Mouse (Mus musculus) frontal cortex, adult (tissue): Measurements from ENCODE around the gene Atp2b2.

Source experiments
- ATAC-seq: cut with Nextera tagmentation; 2 replicates; pipeline ENCODE4 v1.9.2; 2017; ENCODE audit warnings: mild to moderate bottlenecking, moderate library complexity, mixed read lengths; ENCODE audit not compliant: low TSS enrichment

Gene Atp2b2

DNA sequence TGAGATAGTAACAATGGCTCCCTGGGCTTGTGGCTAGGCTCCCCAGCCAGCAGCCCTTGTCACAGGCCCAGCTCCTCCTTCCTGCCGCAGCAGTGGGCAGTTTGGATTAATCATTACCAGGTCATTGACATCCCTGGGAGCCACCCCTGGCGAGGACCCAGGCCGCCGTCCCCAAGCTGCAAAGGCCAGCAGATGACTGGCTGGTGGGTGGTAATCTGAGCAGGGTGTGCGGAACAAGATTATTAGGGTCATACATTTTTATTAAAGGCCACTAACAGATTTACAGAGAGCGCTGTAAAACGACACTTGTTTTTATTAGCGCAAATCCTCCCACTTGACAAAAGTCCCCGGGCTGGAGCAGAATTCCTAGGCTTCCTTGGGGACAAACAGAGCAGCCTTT, 29.6 kb downstream of the Atp2b2 start:
- no peak for ATAC-seq

DNA sequence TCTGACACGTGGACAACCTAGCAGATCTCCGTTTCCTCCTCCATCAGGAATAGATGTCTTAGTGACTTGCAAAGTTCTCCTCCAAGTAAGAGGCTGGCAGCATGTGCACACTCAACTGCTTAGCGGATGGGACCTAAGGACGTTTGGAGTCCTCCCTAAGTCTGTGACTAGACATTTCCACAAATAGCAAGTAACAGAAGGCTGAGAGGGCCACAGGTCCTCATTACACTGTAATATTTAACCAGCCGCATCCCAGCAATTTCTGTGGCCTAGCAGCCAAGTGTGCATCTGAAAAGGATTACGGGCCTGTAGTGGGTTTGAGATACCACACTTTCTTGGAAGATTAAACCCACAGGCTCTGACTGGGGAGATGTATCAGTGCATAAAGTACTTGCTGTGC, 30.4 kb downstream of the Atp2b2 start:
- ATAC-seq, result no peak

DNA sequence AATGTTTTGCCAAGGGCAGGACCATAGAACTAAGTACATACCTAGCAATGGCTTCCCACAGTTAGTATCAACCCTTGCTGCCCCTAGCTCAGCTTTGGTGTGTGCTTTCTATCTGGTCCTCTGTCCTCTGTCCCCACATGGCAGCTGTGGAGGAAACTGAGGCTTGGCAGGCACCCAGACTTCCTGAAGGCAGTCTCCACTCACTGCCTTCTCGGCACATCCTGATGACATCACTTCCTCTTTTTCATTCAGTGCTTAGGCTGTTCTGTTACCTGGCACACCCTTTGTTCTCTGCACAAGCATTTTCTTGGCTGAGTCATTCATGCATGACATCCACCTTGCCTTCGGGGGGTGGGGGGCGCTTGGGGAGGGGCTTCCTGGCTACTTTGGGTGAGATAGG, 38.6 kb downstream of the Atp2b2 start:
- no peak for ATAC-seq

DNA sequence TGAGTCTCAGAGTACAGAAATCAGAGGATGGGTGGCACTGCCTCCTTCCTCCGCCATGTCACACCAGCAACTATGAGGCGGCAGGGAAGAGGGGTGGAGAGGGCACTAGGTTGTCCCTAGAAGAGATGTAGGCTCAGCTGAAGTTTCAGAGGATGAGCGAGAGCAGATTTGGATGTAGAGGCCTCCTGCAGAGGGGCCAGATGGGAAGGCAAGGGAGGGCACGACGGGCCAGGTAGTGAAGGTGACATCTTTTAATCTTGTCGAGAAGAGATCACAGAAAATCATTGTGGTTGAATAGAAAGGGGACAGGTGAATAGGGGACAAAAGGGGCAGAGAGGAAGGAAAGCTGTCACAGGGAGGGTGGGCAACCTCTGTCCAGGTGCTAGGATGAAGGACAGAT, 41.5 kb downstream of the Atp2b2 start:
- no peak for ATAC-seq

DNA sequence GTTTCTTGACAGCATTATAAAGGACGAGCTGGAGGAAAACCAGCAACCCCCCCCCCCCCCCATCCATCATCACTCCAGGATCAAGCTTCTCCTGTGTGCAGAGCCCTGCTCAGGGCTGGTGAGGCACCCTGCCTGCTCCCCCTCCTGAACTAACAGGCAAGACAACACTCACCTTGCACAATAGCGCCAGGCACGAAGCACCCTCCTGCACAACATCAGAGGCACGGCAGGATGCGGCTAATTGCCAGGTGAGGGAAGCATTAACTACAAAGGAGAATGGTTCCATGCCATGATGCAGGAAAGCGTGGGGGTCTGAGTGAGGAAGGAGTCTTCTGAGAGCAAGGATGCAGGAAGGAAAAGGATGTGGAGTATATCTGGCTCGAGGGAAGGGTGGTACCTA, 42.1 kb downstream of the Atp2b2 start:
- ATAC-seq, result no peak

DNA sequence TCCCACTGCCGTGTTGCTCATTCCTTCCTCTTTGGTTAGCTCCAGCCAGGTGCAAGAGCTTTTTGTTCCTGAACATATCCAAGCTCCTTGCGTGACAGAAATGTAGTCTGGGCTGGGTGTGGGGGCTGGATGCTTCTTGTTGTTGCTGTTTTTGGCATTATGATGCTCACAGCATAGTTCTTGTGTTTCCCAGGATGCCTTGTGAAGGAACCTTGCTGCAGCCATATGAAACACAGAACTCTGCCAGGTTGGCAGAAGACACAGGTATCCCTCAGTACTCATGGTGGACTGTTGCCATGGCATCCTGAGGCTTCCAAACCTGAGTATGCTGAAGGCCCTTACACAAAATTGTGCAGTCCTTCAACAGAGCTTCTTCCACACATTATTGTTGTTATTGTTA, 44.0 kb downstream of the Atp2b2 start:
- peak; percentile 42 for ATAC-seq

DNA sequence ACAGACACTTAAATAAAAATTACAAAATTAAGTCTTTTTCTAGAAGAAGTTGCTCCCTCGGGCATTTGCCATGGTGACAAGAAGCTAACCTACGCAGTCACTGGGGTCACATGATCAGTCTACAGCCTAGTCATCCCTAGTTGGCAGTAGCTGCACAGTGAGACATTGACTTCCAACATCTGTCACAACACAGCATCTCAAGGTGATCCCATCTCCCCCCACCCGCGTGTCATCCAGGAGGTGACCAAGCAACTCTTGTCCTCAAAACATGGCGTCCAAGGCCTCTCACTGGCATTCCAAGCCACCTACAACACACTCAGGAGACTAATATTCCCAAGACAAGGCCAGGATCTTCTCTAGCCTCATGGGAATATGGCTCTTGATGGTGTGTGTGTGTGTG, 48.2 kb downstream of the Atp2b2 start:
- ATAC-seq, result no peak

DNA sequence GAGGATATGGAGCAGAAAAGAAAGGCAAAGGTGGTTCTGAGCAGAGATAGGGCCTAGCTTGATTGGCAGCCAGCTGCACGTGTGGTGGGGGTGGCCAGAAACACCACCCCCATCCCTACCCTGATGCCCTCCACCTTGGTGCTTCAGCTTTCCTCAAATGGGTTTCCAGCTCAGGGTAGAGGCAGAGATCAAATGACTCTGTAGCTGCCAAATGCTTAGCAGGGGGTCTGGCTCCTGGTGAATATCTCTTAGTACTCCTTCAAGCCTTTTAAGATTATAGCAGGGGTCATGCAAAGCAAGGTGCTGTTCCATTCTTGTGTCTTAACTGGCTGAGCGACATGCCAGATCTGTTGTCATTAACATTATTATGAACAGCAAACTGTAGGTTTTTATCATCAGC, 50.3 kb downstream of the Atp2b2 start:
- ATAC-seq, result no peak

DNA sequence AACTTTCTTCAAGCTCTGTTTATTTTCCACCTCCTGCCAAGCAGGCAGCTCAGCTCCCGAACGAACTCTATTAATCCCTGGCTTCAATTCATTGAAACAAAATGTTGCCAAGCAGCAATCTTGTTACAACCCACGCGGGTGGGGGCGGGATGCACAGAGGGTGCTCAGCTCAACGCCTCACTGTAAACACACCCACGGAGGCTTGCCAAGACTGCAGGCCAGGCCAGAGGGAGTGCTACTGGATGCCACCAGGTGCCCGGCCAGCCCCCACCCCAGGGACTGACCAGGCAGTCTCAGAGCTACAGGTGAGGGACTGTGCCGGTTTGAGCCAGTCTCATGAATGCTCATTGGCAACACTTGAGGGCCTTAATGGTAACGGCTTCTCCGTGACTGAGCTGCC, 50.9 kb downstream of the Atp2b2 start:
- peak; percentile 62 for ATAC-seq

DNA sequence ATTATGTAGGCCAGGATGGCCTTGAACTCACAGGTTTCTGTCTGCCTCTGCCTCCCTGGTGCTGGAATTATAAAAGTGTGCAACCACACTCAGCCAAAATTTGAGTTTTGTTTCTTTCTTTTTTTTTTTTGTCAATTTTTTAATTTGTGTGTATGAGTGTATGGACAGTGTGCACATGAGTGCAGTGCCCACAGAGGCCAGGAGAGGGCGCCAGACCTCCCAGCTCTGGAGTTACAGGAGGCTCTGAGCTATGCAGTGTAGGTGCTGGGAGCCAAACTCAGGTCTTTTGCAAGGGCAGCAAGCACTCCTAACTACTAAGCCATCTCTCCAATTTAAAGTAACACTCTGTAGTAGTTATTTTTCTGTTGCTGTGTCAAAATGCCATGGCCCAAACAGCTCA, 52.4 kb downstream of the Atp2b2 start:
- no peak for ATAC-seq

DNA sequence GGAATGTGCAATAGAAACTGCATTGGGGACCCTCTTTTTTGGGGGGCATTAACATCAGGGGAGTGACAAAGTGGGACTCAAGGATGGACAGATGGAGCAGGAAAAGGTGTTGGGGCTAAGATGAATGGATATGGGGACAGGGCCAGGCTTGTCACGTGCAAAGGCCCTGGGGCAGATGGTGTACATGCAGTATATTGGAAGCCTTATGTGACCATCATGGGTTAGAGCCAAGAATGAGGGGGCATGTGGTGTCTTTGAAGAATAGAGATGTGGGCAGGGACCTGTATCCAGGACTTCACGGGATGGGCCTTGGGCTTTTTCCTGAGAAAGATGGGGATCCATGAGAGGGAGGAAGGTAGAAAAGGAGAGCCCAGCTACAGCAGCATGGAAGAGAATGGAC, 53.9 kb downstream of the Atp2b2 start:
- no peak for ATAC-seq

DNA sequence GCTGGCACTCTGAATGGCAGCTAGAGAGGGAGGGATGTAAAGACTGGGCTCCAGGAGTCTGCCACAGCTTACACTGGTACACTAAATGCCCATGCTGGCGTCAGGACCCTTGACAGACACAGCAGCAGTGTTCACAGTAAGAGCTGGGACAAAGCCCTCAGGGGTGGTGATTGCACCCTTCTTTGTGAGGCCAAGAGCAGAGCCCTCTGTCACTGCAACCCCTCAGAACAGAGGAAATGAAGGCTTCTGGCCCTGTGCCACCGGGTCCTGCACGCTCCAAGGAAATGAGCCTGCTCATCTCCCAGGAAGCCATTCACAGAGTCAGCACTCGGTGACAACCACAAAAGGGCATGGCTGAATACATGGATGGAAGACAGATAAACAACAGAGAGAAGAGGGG, 55.7 kb downstream of the Atp2b2 start:
- ATAC-seq, result no peak

DNA sequence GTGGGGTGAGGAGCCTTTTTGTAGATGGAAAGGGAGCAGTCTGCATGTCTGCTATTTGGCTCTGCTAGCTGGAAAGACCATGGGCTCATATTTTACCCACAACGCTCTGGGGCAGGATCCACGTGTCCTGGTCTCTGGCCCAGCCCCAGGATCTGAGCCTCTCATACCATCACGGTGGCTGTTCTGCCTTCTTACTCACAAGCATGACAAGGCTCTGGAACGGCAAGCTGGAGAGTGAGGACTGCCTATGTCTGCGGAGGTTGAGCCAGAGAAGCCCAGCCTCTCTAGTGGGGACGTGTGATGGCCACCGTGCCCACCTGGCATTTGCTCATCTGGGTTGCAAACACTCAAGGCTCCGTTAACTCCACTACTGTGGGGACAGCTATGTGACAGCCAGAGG, 63.7 kb downstream of the Atp2b2 start:
- peak; percentile 50 for ATAC-seq

DNA sequence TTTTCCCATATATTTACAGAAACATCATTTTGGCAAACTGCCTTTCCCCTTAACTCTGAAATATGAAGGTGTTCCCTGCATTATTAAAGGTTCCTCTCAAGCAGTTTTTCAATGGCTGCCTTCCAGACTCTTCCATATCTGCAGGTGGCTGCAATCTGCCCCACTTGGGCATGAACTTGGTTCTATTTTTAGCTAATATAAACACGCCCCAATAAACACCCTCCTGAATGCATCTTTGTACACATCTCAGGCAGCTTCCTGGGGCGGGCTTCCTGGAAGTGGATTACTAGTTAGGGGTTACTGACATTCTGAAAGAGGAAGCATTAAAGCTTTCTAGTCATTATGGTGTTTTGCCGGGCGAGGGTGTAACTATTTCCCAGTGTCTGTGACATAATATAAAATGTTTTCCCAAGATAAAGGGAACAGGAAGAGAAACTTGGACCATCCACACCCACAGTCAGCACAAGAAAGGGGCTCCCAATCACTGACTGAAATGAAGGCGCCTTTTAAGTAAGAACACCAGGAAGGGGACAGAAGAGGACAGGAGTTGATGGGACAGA, 64.2 kb downstream of the Atp2b2 start:
- ATAC-seq, result no peak

DNA sequence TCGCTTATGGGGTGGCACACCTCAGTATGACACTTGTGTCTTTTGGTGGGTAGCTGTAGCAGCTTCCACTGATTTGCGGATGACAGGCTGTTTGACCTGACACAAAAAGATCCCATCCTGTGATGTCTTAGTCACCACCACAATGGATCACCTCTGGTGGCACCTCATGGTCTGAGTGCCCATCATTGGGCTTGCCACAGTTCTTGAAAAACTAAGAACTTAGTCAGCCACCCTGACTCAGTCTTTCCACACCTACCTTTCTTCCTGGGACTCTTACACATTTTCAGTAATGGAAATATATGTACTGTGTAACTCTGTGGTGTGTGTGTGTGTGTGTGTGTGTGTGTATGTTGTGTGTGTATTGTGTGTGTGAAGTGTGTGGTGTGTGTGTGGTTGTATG, 71.5 kb downstream of the Atp2b2 start:
- no peak for ATAC-seq

DNA sequence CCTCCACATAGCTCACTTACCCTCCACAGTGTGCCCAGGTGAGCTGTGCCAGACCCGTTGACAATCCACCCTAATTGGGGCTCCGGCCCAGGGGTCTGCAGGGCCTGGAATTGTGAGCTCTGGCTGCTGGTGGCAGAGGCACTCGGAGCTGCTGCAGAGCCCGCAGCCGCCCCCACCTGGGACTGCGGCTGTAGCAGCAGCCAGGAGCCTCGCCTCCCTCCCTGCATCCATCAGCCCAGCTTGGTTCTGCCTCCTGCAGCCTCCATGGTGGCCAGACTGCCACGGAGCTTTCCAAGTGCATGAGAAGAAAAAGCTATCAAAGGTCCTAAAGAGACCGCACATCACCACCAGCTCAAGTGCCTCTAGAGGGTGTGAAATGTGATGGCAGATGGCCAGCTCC, 71.9 kb downstream of the Atp2b2 start:
- peak; percentile 71 for ATAC-seq

DNA sequence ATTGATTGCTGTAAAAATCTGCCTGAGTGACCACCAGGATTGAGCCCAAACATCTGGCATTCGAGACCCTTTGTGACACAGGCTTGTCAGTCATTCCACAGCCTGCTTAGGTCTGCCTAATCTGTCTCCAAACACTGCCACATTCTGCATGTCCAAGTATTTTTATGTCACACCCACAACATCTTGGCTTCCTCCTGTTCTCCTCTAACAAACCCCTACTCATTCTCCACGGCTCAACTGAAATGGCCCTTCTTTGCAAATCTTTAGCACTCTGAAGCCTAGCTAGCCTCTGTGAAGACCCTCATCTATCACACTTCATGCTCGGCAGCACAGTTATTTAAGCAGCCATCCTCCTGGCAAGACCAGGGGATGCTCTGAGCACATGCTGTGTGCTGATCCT, 72.7 kb downstream of the Atp2b2 start:
- peak; percentile 54 for ATAC-seq

DNA sequence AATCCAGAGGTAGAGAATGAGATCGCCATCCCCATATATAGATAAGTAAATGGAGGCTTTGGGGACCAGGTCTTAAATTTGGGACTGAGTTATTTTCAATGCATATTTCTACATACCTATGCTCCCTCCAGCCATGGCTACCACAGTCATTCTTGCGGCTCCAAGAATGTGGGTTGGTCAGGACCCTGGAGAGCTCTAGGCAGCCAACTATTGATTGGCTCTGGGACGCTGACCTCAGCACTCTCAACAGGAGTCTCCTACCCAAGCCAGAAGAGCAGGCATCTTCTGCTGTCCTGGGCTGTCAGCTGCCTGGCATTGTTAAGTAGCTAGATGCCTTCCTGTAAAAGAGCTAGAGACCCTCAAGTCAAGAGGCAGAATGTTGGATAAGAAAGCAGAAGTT, 79.6 kb downstream of the Atp2b2 start:
- ATAC-seq, result no peak

DNA sequence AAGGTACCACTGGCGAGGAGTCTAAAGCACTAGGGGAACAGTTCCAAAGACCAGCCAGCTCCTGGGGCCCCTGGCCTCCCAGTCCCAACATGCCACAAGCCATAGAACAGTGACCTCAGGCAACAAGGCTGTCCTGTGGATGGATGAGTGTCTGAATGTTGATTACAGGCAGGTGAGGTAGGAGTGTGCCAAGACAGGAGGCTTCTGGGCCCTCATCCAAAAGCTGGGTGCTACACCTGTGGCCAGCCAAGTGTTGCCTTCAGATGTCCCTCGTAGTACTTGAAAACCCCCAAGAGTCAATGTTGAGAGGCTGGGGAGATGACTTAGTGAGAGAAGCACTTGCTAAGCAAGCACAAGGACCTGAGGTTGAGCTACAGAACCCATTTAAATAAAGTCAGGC, 80.8 kb downstream of the Atp2b2 start:
- ATAC-seq, result no peak

DNA sequence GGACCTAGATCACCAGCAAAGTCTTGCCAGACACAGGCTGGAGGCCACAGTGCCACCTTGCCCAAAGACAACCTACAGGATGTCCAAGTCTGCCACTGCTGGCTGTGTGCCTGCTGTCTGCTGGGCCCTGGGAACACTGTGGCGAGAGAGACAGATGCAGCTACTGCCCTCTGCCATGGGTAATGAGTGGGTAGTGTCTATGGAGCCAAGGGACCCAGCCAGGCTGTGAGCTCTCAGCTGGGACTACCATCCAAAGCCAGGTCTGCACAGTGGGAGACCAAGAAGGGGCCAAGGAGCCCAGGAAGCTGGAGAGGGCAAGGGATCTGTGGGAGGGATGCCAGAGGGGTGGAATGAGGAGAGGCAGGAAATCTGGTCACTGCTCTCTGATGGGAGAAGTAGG, 83.1 kb downstream of the Atp2b2 start:
- no peak for ATAC-seq

DNA sequence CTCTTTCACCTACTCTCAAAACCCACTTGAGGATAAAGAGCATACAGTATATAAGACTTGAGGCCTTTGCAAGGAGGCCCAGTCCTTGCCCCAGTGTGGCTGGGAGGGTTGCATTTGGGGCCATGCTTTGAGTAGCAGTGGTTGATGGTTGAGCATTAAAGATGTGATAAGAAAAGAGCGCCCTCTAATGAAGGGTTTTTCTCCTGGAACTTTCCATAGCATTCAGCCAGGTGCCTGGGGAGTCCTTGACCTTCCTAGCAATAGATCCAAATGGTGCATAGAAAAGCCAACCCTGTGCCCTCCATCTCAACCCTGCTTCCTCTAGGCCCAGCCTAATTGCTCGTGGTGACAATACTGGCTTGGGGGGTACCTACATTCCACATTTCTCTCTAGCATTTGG, 83.7 kb downstream of the Atp2b2 start:
- no peak for ATAC-seq

DNA sequence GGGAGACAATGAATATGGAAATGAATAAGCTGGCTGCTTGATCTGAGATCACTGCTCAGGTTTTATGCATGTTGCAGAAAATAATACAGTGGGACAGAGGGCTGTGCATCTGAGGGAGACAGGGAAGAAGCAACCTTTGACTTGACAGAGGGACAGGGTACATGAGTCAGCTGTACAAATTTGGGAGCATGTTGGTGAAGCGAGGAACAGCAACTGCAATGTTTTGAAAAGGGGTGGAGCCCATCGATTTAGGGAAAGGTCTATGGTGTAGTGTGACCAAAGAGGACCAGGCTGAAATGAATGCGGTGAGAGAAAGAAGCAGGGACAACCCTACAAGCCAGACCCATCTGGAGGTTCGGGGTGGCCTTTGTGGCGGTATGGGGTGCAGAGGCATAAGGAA, 84.4 kb downstream of the Atp2b2 start:
- peak; percentile 7; the same call in 1 of the 2 replicates for ATAC-seq

DNA sequence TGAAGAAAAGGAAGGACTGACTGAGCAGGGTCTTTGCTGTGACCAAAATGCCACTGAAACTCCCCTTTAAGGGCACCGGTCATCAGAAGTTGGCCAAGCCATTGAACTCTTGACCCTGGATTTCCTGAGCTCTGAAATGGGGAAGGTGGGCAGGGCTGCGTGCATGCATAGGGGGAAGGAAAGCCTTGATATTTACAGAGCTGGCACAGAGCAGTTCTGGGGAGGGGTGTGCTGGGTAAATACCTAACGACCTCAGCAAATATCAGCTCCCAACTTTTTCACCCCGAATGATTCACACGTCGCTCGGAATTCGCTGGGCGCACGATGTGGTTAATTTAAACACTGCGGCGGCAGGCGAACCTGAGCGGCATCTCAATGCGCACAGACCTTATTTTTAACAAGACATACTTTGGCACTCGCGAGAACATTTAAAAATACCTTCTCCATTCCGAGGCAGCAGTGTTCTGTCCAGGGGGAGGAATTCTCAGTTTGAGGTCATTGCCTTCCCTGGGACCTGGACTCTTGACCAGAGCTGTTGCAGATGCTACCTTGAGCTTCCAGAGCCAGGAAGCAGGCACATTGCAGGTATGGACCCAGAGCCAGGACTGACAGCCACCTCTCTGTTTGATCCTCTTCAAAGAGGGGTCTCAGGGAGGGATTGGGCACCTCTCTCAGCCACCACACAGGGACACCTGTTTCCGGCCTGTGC, 85.0 kb downstream of the Atp2b2 start:
- peak; percentile 29 for ATAC-seq

DNA sequence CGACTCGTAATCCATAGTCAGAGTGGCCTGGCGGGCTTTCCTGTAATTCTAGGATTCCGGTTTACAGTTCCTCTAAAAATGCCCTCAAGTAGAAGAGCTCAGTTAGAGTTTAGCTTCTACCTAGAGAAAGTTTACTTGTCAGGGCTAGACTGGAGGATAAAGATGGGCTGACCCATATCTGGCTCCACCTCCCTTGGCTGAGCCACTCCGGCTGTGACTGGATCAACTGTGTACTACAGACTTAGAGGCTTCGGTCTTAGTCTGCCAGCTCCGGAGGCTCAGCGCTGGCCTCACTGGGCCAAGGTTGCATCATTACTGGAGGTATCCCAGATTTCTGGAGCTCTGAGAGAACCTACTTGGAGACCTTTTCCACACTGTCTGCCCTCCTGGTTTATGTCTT, 94.9 kb downstream of the Atp2b2 start:
- 0 out of 2 replicates have a peak, but pooled peaks have one; percentile 25 for ATAC-seq
